Mouse (Mus musculus) embryonic fibroblast, embryonic 13.5 days (primary cell): ENCODE data around the gene Jph4.

Source experiments
- CTCF ChIP-seq: IDR thresholded peaks from 2 replicates; pipeline ENCODE4 v1.5.1; 2011; ENCODE audit warnings: mild to moderate bottlenecking, control low read depth, low read length, moderate library complexity, borderline replicate concordance; ENCODE audit not compliant: insufficient read depth
- POLR2A ChIP-seq: IDR thresholded peaks from 2 replicates; pipeline ENCODE4 v1.6.1; 2011; ENCODE audit warnings: low read depth, mild to moderate bottlenecking, control low read depth, low read length, moderate library complexity

GRCm38 (mm10) chr14:55061845-55062244 lies 54.9 kb downstream of the Jph4 start:
- TF ChIP-seq POLR2A (no peak), CTCF (no peak)
